Mouse (Mus musculus) liver, embryonic 15.5 days (tissue): ENCODE results near the gene Usp43. TPM values are rescaled to one million over a fixed set of nuclear protein-coding genes. Genes with fewer than 3 reads are reported as not detected.

Experiments
- ATAC-seq: fragments of 200-750 bp; cut with Nextera tagmentation; 2 replicates; pipeline ENCODE4 v1.8.0; 2017; ENCODE audit warnings: moderate number of reproducible peaks, mild to moderate bottlenecking, moderate library complexity; ENCODE audit not compliant: insufficient read depth
- H3K27ac ChIP-seq: fragments of 300-500 bp; sonication (generic); replicated peaks from 2 replicates; pipeline ENCODE4 v1.5.1; 2015; ENCODE audit warnings: mild to moderate bottlenecking, inconsistent platforms
- H3K27me3 ChIP-seq: fragments of 300-500 bp; sonication (generic); 2 replicates; pipeline ENCODE4 v1.6.1; 2015; ENCODE audit warnings: mild to moderate bottlenecking, inconsistent platforms
- H3K36me3 ChIP-seq: fragments of 300-500 bp; sonication (generic); replicated peaks from 2 replicates; pipeline ENCODE4 v1.6.1; 2015; ENCODE audit warnings: moderate library complexity, mild to moderate bottlenecking, inconsistent platforms
- H3K4me1 ChIP-seq: fragments of 300-500 bp; sonication (generic); replicated peaks from 2 replicates; pipeline ENCODE4 v1.6.1; 2015; ENCODE audit warnings: inconsistent platforms
- H3K4me2 ChIP-seq: fragments of 300-500 bp; sonication (generic); 2 replicates; pipeline ENCODE4 v1.6.1; 2015; ENCODE audit warnings: moderate library complexity, mild to moderate bottlenecking, inconsistent platforms
- H3K4me3 ChIP-seq: fragments of 300-500 bp; sonication (generic); replicated peaks from 2 replicates; pipeline ENCODE4 v1.5.1; 2015; ENCODE audit warnings: mild to moderate bottlenecking, inconsistent platforms
- H3K9ac ChIP-seq: fragments of 300-500 bp; sonication (generic); 2 replicates; pipeline ENCODE4 v1.6.1; 2015; ENCODE audit warnings: moderate library complexity, mild to moderate bottlenecking, inconsistent platforms
- H3K9me3 ChIP-seq: fragments of 300-500 bp; sonication (generic); replicated peaks from 2 replicates; pipeline ENCODE4 v1.6.1; 2016; ENCODE audit warnings: inconsistent platforms
- WGBS: fragments of 180-500 bp; shearing (Covaris S2); methylation state at CpG from one replicate; pipeline ENCODE4 v1.1.7; 2015; ENCODE audit warnings: mixed read lengths; ENCODE audit not compliant: insufficient replicate concordance; 5-methylcytosine and 5-hydroxymethylcytosine counted together
- polyA plus RNA-seq: library from polyadenylated mRNA; unstranded; fragments of >200 nt; fragmentation: Nextera tagmentation; extraction: Ambion mirVana; gene quantifications from 2 replicates; pipeline ENCODE4 v1.2.1, GENCODE M21; 2015

Usp43 gene
- polyA plus RNA-seq: not detected in 2 replicates

DNA sequence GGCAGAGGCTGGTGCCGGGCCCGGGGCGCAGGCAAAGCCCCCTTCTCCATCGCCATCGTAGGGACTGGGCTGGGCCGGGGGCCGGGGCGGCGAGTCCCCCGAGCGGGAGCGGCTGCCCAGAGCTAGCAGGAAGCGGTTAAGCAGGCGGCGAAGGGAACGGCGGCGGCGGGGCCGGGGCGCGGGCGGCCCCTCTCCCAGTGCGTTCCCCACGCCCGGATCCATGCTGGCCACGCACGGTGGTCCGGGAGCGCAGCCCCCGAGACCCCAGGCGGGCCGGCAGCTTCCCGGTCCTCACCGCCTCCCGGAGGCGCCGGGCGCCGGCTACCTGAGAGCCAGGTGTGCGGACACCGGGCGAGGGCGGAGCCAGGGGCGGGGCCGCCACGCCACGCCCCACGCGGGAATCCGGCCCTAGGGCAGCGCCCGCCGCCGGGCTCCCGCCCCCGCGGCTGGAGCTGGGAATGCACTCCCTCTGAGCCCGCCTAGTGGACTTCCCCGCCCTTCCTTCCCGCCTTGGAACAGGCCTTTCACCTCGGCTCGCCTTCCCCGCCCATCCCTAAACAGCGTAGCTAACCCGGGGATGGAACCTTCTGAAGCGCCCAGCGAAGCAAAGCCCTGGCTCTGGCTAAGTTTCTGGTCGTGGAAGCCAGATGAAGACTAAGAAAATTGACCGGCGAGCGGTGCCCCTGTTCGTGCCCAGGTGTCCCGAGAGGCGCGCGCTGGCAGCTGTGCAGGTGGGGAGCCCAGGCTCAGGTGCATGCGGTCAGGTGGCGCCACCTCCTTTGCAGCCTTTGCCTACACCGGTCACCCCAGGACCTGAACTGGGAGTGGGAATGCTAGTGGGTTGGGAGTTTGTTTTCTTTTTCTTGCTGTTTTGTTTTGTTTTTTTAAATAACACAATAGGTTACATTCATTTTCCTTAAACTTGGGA is at the start of gene Usp43:
TSS of gene Usp43 (minus strand) at position 327 of the 928 bp plus-strand sequence.
- H3K9me3 ChIP-seq: no peaks in the 10 kb centered on the region
- H3K27me3 ChIP-seq: peaks cover 47% of the 10 kb centered on the region
- no peak within 1 kb of the TSS for H3K27ac ChIP-seq
- under 1% methylated on average over 79 of the region's 80 CpGs for WGBS
- peaks cover 14% of the 10 kb centered on the region for H3K4me1 ChIP-seq
- H3K4me3 ChIP-seq: peak within 1 kb of the TSS; percentile 50
- H3K36me3 ChIP-seq: no peaks in the 10 kb centered on the region
- H3K9ac ChIP-seq: no peak within 1 kb of the TSS
- no peak; the same call in 1 of the 2 replicates for ATAC-seq
- H3K4me2 ChIP-seq: peak within 1 kb of the TSS; percentile 77

DNA sequence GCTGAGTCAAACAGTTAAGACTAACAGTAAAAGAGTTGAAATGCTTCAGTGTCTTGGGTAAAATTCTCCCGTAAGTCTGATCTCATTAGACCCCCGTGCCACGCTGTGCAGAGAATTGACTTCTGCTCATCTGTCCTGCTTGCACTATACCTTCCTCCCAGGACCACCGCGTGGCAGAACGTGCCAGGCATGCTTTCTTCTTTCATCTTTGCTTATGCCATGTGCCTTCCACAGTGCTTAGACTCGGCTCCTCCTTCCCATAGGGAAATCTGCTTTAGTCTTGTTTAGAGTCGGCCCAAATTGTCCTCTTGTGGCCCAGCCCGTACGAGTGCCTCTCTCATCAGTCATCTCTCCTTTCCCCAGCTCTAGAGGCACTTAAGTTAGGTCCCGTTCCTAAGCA is 45.9 kb upstream of the Usp43 start:
- WGBS: 74% methylated on average over 11 of the region's 11 CpGs
- no peaks in the 10 kb centered on the region for H3K27me3 ChIP-seq
- no peaks in the 10 kb centered on the region; the same call in 1 of the 2 replicates for H3K36me3 ChIP-seq
- no peak overlapping the region for H3K9ac ChIP-seq
- ATAC-seq: no peak
- H3K27ac ChIP-seq: no peak overlapping the region
- H3K4me3 ChIP-seq: 0 out of 2 replicates have a peak overlapping the region, but pooled peaks have one; percentile 81
- no peaks in the 10 kb centered on the region for H3K9me3 ChIP-seq
- peaks cover 21% of the 10 kb centered on the region for H3K4me1 ChIP-seq
- H3K4me2 ChIP-seq: no peak overlapping the region

DNA sequence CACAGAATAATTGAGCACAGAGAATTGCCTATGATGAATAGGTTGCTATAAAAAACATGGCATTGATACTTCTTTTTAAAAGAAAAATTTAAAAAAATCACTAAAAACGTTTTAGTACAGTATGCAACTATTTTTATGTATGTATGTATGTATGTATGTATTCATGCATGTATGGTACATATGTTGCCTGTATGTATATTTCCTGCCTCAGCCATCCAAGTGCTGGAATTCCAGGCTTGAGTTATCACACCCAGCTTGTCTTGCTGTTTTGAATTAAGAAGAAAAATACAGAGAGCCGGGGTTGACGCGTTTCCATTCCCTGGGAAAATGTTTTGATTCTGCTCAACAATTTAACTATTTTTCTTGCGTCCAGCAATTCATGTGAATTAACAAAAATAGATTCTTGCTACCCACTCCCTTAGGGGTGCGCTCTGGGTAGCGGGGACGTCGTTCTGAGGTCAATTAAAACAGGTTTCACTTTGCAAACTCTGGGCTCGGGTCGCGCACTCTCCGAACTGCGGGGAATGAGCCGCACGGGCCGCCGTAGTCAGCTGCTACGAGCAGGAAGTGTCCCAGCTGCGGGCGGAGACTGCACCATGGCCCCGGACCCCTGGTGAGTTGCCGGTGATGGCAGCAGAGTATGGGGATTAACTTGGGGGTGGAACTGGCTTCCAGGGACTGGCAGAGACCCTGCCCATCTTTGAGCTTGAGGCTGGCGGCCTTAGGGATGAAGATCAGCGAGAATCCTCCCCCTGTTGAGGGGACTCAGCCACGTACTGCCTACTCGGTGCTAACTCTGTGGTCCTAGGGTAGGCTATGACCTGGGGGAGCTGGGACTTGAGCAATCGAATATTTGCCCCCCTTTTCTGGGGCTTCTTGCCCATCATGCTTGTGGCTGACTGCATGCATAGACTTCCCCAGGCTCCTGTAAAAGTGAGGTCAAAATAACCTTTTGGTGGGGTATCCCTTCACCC is 44.2 kb upstream of the Usp43 start, which contains the start of gene Stx8:
TSS of gene Stx8 (plus strand) at position 289 of the 974 bp plus-strand sequence.
- no peaks in the 10 kb centered on the region for H3K27me3 ChIP-seq

DNA sequence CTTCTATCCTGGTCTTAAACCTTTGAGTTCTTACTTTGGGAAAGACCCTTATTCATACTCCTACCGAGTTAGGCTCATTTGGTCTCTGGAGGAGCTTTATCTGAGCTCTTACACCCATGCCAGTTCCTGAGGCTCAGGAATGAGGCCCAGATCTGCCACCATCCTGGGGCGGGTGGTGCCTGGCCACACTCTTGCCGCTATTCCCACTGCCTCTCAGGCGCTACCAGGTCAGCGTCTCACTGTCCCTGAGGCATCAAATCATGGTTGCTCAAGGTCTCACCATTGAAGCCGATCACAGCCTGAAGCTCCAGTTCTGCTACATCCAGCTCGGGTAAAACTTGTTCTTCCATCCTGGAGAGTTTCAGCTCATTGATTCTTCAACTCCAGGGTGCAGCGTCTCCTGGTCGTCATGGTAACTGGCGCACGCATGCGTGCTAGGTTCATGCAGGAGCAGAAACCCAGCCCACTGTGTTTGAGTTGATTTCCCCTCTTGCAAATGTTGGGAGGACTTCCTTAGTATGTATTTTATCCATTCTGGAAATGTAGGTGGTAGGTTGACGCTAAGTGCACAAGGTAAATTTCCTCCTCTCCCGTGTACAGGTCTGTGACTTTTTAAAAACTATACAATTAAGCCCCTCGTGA is 43.4 kb upstream of the Usp43 start, which contains the start of gene Cfap52:
TSS of gene Cfap52 (minus strand) at position 410 of the 642 bp plus-strand sequence.
- H3K36me3 ChIP-seq: no peaks in the 10 kb centered on the region; the same call in 1 of the 2 replicates
- 7% methylated on average over 15 of the region's 15 CpGs for WGBS
- peak within 1 kb of the TSS; percentile 83 for H3K4me2 ChIP-seq
- no peaks in the 10 kb centered on the region for H3K9me3 ChIP-seq
- ATAC-seq: no peak
- H3K27ac ChIP-seq: peak within 1 kb of the TSS; percentile 51; the same call in 1 of the 2 replicates
- peaks cover 21% of the 10 kb centered on the region for H3K4me1 ChIP-seq
- H3K27me3 ChIP-seq: no peaks in the 10 kb centered on the region
- H3K4me3 ChIP-seq: peak within 1 kb of the TSS; percentile 81
- peak within 1 kb of the TSS; percentile 69 for H3K9ac ChIP-seq

More for the DNA sequence above, 44.2 kb upstream of the Usp43 start, which contains the start of gene Stx8:
- Histone ChIP-seq H3K4me2 (peak within 1 kb of the TSS; percentile 83), H3K9me3 (no peaks in the 10 kb centered on the region), H3K9ac (peak within 1 kb of the TSS; percentile 69), H3K36me3 (no peaks in the 10 kb centered on the region; the same call in 1 of the 2 replicates), H3K27ac (peak within 1 kb of the TSS; percentile 51; the same call in 1 of the 2 replicates), H3K4me3 (peak within 1 kb of the TSS; percentile 81), H3K4me1 (peaks cover 21% of the 10 kb centered on the region)
- under 1% methylated on average over 28 of the region's 28 CpGs for whole genome bisulfite sequencing
- peak; percentile 61; the same call in 1 of the 2 replicates for ATAC-seq

DNA sequence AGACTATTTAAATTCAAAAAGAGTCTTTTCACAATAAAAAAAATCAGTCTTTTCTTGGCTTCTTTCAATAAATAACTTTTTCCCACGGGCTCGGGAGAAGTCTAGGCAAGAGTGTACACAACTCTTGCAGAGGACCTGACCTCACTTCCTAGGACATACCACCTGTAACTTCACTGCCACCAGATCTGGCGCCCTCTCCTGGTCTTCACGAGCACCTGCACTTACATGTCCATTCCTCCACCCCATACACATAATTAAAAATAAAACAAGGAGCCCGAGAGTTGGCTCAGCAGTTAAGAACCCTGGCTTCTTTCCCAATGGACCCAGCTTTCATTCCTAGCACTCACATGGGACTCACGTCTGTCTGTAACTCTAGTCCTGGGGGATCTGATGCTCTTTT is 42.2 kb upstream of the Usp43 start:
- Histone ChIP-seq H3K27ac (no peak overlapping the region), H3K4me1 (peaks cover 21% of the 10 kb centered on the region), H3K9ac (no peak overlapping the region), H3K9me3 (no peaks in the 10 kb centered on the region), H3K36me3 (no peaks in the 10 kb centered on the region), H3K4me3 (no peak overlapping the region), H3K27me3 (no peaks in the 10 kb centered on the region), H3K4me2 (no peak overlapping the region)
- no peak for ATAC-seq
- WGBS: 57% methylated on average over 6 of the region's 6 CpGs

DNA sequence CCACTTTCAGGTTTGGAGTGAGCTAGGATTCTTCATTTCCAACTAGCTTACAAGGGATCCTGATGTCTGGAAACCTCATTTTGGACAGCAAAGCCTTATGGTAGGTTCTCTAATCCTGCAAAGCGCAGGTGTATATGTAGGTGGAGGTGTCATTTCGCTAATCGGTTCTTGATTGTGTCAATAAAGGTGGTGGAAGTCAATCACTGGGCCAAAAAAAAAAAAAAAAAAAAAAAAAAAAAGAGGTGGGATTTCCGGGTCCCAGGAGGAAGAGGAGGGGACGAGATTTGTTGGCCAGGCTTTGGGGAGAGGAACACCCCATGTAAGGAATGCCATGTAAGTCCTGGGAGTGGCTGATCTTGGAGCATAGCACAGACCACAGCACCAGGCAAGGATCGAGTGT is 32.5 kb upstream of the Usp43 start:
- Histone ChIP-seq H3K9ac (no peak overlapping the region), H3K36me3 (no peaks in the 10 kb centered on the region), H3K27me3 (no peaks in the 10 kb centered on the region), H3K9me3 (no peaks in the 10 kb centered on the region), H3K4me2 (no peak overlapping the region), H3K4me1 (no peaks in the 10 kb centered on the region), H3K4me3 (no peak overlapping the region), H3K27ac (no peak overlapping the region)
- no peak for ATAC-seq
- WGBS: 62% methylated on average over 6 of the region's 6 CpGs

DNA sequence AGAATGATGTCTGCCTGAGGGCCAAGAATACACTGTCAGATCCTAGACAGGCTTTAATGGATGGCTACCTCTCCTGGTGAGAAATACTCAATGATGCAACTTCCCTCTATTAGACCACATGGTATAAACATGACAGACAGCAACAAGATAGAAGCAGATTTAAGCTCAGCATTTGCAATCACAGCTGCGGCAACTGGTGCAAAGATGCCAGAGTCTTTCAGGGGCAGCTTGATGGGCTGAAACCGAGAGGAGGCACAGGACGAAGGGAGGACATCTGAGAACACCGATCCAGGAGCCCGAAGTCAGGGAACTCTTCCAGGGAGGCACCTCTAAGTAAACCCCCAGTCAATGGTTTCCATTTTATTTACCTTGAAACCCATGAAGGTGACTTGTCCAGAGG is 31.7 kb upstream of the Usp43 start:
- no peak overlapping the region for H3K27ac ChIP-seq
- 61% methylated on average over 5 of the region's 5 CpGs for WGBS
- H3K4me3 ChIP-seq: no peak overlapping the region
- no peak overlapping the region for H3K4me2 ChIP-seq
- no peak overlapping the region for H3K9ac ChIP-seq
- H3K4me1 ChIP-seq: no peaks in the 10 kb centered on the region
- H3K9me3 ChIP-seq: no peaks in the 10 kb centered on the region
- H3K36me3 ChIP-seq: no peaks in the 10 kb centered on the region
- no peak for ATAC-seq
- H3K27me3 ChIP-seq: no peaks in the 10 kb centered on the region

DNA sequence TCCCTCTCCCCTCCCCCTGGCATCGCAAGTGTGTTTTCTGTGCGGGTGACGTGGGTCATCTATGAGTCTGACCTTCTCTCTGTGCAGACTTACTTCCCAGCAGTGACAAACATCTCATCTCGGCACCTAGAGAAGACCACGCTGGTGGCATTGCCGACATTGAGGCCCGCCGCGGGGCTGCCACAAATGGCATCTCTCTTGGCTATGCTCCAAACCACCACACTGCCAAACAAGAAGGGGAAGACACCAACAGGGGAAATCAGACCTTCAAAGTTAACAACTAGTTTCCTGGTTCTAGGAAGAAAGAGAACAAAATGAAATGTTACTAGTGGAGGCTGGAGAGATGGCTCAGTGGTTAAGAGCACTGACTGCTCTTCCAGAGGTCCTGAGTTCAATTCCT is 27.5 kb upstream of the Usp43 start:
- H3K9me3 ChIP-seq: no peaks in the 10 kb centered on the region
- no peak overlapping the region for H3K4me3 ChIP-seq
- H3K27me3 ChIP-seq: no peaks in the 10 kb centered on the region
- no peak for ATAC-seq
- no peak overlapping the region for H3K4me2 ChIP-seq
- no peaks in the 10 kb centered on the region for H3K4me1 ChIP-seq
- H3K36me3 ChIP-seq: no peaks in the 10 kb centered on the region
- no peak overlapping the region for H3K27ac ChIP-seq
- 58% methylated on average over 9 of the region's 9 CpGs for WGBS
- H3K9ac ChIP-seq: no peak overlapping the region

DNA sequence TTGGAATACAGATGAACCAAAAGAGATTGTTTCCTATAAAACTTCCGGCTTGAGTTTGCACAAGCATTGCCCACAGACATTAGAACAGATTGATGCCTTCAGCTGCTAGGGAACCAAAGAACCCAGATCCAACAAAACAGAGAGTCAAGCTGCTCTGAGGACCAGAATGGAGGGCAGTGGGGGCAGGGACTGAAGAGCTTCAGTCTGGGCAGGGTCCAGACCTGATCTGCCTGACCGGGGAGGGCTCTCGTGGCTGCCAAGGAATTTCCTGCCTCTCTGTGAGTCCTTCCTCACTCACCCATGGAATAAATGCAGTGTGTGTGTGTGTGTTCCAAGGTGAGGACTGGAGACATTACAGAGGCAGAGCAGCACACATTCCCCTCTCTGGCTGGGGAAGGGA is 26.3 kb upstream of the Usp43 start:
- Histone ChIP-seq H3K36me3 (no peaks in the 10 kb centered on the region), H3K4me1 (no peaks in the 10 kb centered on the region), H3K4me3 (no peak overlapping the region), H3K9ac (no peak overlapping the region), H3K9me3 (no peaks in the 10 kb centered on the region), H3K27me3 (no peaks in the 10 kb centered on the region), H3K4me2 (no peak overlapping the region), H3K27ac (no peak overlapping the region)
- no peak for ATAC-seq
- WGBS: 41% methylated on average over 3 of the region's 3 CpGs

DNA sequence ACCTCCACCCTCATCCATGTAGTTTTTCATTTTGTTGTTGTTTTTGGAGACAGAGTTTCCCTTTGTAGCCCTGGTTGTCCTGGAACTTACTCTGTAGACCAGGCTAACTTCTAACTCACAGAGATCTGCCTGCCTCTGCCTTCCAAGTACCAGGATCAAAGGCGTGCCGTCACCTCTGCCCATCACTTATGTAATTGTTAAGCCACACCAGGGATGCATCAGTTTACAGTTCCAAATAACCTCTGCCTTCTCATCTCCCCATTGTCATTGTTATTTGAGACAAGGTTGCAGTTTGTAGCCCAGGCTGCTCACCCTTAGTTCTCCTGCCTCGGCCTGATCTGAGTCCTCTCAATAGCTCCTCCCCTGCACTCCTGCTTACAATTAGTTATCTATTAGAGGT is 10.2 kb upstream of the Usp43 start:
- Histone ChIP-seq H3K9me3 (no peaks in the 10 kb centered on the region), H3K4me3 (no peak overlapping the region), H3K4me2 (no peak overlapping the region), H3K27me3 (no peaks in the 10 kb centered on the region), H3K27ac (no peak overlapping the region), H3K9ac (no peak overlapping the region), H3K36me3 (no peaks in the 10 kb centered on the region), H3K4me1 (no peaks in the 10 kb centered on the region)
- 78% methylated on average over 3 of the region's 3 CpGs for WGBS
- no peak for ATAC-seq
